Mouse (Mus musculus): ENCODE results near the gene Ankle1.

DNA sequence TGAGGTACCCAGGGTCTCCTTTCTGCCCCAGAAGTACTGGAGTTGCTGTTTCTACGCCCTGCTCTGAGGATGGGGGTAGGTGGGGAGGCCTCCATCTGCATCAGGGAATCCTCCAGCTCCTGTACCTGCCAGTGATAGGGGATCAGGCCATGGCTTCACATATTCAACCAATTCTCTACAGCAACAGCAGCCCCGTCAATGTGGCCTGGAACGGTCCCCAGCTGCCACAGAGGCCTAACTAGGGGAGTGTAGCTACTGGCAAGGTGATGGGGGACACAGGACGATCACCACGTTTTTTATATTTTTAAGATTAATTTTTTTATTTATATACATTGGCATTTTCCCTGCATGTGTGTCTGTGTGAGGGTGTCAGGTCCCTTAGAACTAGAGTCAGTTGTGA is 13.4 kb upstream of the Ankle1 start:
- TF ChIP-seq CTCF (IDR thresholded peaks at IDR 0.05; ENCODE audit: control insufficient read depth, insufficient read depth, insufficient read length) (no peak), USF1 (IDR thresholded peaks at IDR 0.05; ENCODE audit: low read depth) (no peak), FOSL1 (IDR thresholded peaks at IDR 0.05; ENCODE audit: insufficient read depth, low read length, poor library complexity, severe bottlenecking) (no peak), CEBPB (IDR thresholded peaks at IDR 0.05; ENCODE audit: low read depth) (no peak), MYOG (IDR thresholded peaks at IDR 0.05; ENCODE audit: control insufficient read depth, extremely low read depth, insufficient read length) (no peak)
